Comparison of ENCODE assay signal across 8 mouse cellular contexts in genomic region chr6:72097181-72097995, GRCm38 (mm10). TPM values are rescaled to one million over a fixed set of nuclear protein-coding genes. Genes with fewer than 3 reads are reported as not detected.
DNase-seq lines count a peak whose midpoint lies in the region; ATAC-seq and TF ChIP-seq lines count a peak whose summit lies in the region.

Gene St3gal5, plus strand, starts transcription at chr6:72097592.

- 0% methylated on average over 53 of the region's 81 CpGs for WGBS in hindbrain, embryonic 16.5 days
- WGBS in macrophage (ENCODE audit: missing documents) = under 1% methylated on average over 76 of the region's 81 CpGs

- H3K4me2 ChIP-seq in hindbrain, embryonic 16.5 days (ENCODE audit: low read length) = peak within 1 kb of the TSS; percentile 88

- intact Hi-C loops in left cerebral cortex, adult 2 months (cut with DNase I) = loop anchor here (1.0 to 5.0 kb wide), 4 partner anchors 49 to 120 kb away; no protein-coding TSS in a partner anchor

- no peaks in the 10 kb centered on the region for H3K9me3 ChIP-seq in hindbrain, embryonic 16.5 days (ENCODE audit: control insufficient read depth, low read length)

- peak; percentile 98 for ATAC-seq in hindbrain, embryonic 16.5 days

- H3K36me3 ChIP-seq in hindbrain, embryonic 16.5 days (ENCODE audit: control insufficient read depth, insufficient read depth, low read length) = no peaks in the 10 kb centered on the region
- H3K36me3 ChIP-seq in macrophage (ENCODE audit: inconsistent target) = no peaks in the 10 kb centered on the region

- H3K4me1 ChIP-seq in hindbrain, embryonic 16.5 days (ENCODE audit: control insufficient read depth, insufficient read depth, low read depth, low read length) = peaks cover 16% of the 10 kb centered on the region

- no peaks in the 10 kb centered on the region for H3K27me3 ChIP-seq in hindbrain, embryonic 16.5 days (replicated peaks; ENCODE audit: control insufficient read depth, insufficient read depth, low read length)

- H3K79me2 ChIP-seq in macrophage (ENCODE audit: inconsistent target) = peaks cover 51% of the 10 kb centered on the region

- peak within 1 kb of the TSS; percentile 82 for H3K4me3 ChIP-seq in hindbrain, embryonic 16.5 days (ENCODE audit: low read length)
- peak within 1 kb of the TSS; percentile 73 for H3K4me3 ChIP-seq in left cerebral cortex, adult 2 months
- H3K4me3 ChIP-seq in macrophage (ENCODE audit: inconsistent target) = peak within 1 kb of the TSS; percentile 75

- H3K27ac ChIP-seq in hindbrain, embryonic 16.5 days (ENCODE audit: low read depth, low read length) = peak within 1 kb of the TSS; percentile 87
- H3K27ac ChIP-seq in left cerebral cortex, adult 2 months = peak within 1 kb of the TSS; percentile 98
- peak within 1 kb of the TSS; percentile 67 for H3K27ac ChIP-seq in macrophage

- peak; percentile 24 for TF ChIP-seq CTCF in left cerebral cortex, adult 2 months (IDR thresholded peaks at IDR 0.05)

- peak; percentile 77 for DNase-seq in WW6 (ENCODE audit: low read depth, low spot score)
- peak; percentile 87 to 93 for DNase-seq in cerebellum, postnatal 36 days
- peak; percentile 90 for DNase-seq in gastrocnemius, adult 18-20 months (ENCODE audit: low spot score)
- DNase-seq in left cerebral cortex, adult 2 months (ENCODE audit: extremely low spot score in 1 of 2, low spot score in 2 of 2) = peak; percentile 88 to 91
- peak; percentile 85 for DNase-seq in retina, postnatal 7 days (ENCODE audit: low read depth, low spot score)
- DNase-seq in urinary bladder, adult 18-20 months (ENCODE audit: low spot score in 2 of 2) = peak; percentile 70 to 81

- peak within 1 kb of the TSS; percentile 89 for H3K9ac ChIP-seq in hindbrain, embryonic 16.5 days (ENCODE audit: low read depth, low read length)

RNA-seq across cellular contexts. Expression of gene St3gal5, which starts in this region (rescaled TPM):
- 10 to 100 TPM; 58.1 to 85.3 TPM for total RNA-seq in gastrocnemius, adult 18-20 months (2021)
- polyA plus RNA-seq in hindbrain, embryonic 16.5 days (2015; fragmentation: Nextera tagmentation; extraction: Ambion mirVana) = 64.7 and 69.2 TPM in 2 replicates
- 100 to 1,000 TPM; 162 to 163 TPM for total RNA-seq in left cerebral cortex, adult 2 months (2021)
- total RNA-seq in macrophage (2018; cell fraction: chromatin; rRNA removed) = 100 to 1,000 TPM in 2 of 26 experiments, 10 to 100 TPM in 21, 1 to 10 TPM in 3; 6.6 to 157 (median 26.2) TPM
- total RNA-seq in macrophage (2018; cell fraction: cytosol; rRNA removed) = 100 to 1,000 TPM in 1 of 26 experiments, 10 to 100 TPM in 25; 16.9 to 133 (median 47.2) TPM
- 100 to 1,000 TPM in 4 of 26 experiments, 10 to 100 TPM in 22; 13.1 to 212 (median 57.6) TPM for total RNA-seq in macrophage (2018; cell fraction: nucleus; rRNA removed)
- 13.3 to 105 TPM (median 18.9 TPM) in 3 replicates for polyA plus RNA-seq in macrophage (2018)

Comparison
In these comparisons a context has a peak if more than half of its experiments do, and no peak if none do; other contexts are left out.
1. Peak in every context shown above with its lines: DNase-seq, ATAC-seq, H3K4me3 ChIP-seq and H3K27ac ChIP-seq.